Mouse (Mus musculus) intestine, postnatal 0 days (tissue): Measurements from ENCODE around the gene Ehf. TPM values are rescaled to one million over a fixed set of nuclear protein-coding genes. Genes with fewer than 3 reads are reported as not detected.

ENCODE experiments used
- ATAC-seq: fragments of 200-750 bp; cut with Nextera tagmentation; 2 replicates; pipeline ENCODE4 v1.8.0; 2017; ENCODE audit warnings: mild to moderate bottlenecking, moderate TSS enrichment, moderate library complexity
- H3K27ac ChIP-seq: fragments of 300-500 bp; sonication (generic); 2 replicates; pipeline ENCODE4 v1.5.1; 2014; ENCODE audit warnings: mild to moderate bottlenecking, low read depth, low read length, moderate library complexity
- H3K27me3 ChIP-seq: fragments of 300-500 bp; sonication (generic); replicated peaks from 2 replicates; pipeline ENCODE4 v1.6.1; 2014; ENCODE audit warnings: low read length, mixed read lengths; ENCODE audit not compliant: control insufficient read depth, insufficient read depth
- H3K36me3 ChIP-seq: fragments of 300-500 bp; sonication (generic); 2 replicates; pipeline ENCODE4 v1.6.1; 2014; ENCODE audit warnings: mild to moderate bottlenecking, moderate library complexity; ENCODE audit not compliant: control insufficient read depth, insufficient read depth
- H3K4me1 ChIP-seq: fragments of 300-500 bp; sonication (generic); replicated peaks from 2 replicates; pipeline ENCODE4 v1.6.1; 2014; ENCODE audit warnings: antibody characterized with exemption, low read length, mixed read lengths; ENCODE audit not compliant: control insufficient read depth, insufficient read depth
- H3K4me2 ChIP-seq: fragments of 300-500 bp; sonication (generic); replicated peaks from 2 replicates; pipeline ENCODE4 v1.6.1; 2014; ENCODE audit warnings: low read depth, mild to moderate bottlenecking, moderate library complexity
- H3K4me3 ChIP-seq: fragments of 300-500 bp; sonication (generic); 2 replicates; pipeline ENCODE4 v1.5.1; 2014; ENCODE audit warnings: low read depth, low read length
- H3K9ac ChIP-seq: fragments of 300-500 bp; sonication (generic); 2 replicates; pipeline ENCODE4 v1.6.1; 2014; ENCODE audit warnings: mild to moderate bottlenecking, low read depth, low read length
- H3K9me3 ChIP-seq: fragments of 300-500 bp; sonication (generic); 2 replicates; pipeline ENCODE4 v1.6.1; 2016; ENCODE audit warnings: mixed run types; ENCODE audit not compliant: control insufficient read depth
- CTCF ChIP-seq: sonication (generic); IDR thresholded peaks from 2 replicates; pipeline ENCODE4 v1.5.1; 2016; ENCODE audit warnings: low read depth, mild to moderate bottlenecking, control low read depth, antibody characterized with exemption, moderate library complexity
- WGBS: fragments of 180-500 bp; shearing (Covaris S2); extraction: QIAGEN DNeasy Blood & Tissue Kit; methylation state at CpG from one replicate; pipeline ENCODE4 v1.1.7; 2014; 5-methylcytosine and 5-hydroxymethylcytosine counted together
- polyA plus RNA-seq: library from polyadenylated mRNA; unstranded; fragments of >200 nt; fragmentation: Nextera tagmentation; extraction: Ambion mirVana; gene quantifications from 2 replicates; pipeline ENCODE4 v1.2.1, GENCODE M21; 2015

The Ehf gene
- polyA plus RNA-seq, result 19.8 and 24.3 TPM in 2 replicates

- H3K36me3 ChIP-seq, result no peaks in the 10 kb centered on the region
- H3K27ac ChIP-seq, result peak within 1 kb of the TSS; percentile 35; the same call in 1 of the 2 replicates
- peak within 1 kb of the TSS; percentile 26 for H3K4me3 ChIP-seq
- WGBS, result 32% methylated on average over 9 of the region's 9 CpGs
- H3K4me1 ChIP-seq, result 0 out of 2 replicates have a peak, but pooled peaks cover 3% of the 10 kb centered on the region
- H3K27me3 ChIP-seq, result no peaks in the 10 kb centered on the region
- peak; percentile 66 for ATAC-seq
- peak within 1 kb of the TSS; percentile 46 for H3K4me2 ChIP-seq
- H3K9me3 ChIP-seq, result no peaks in the 10 kb centered on the region
- H3K9ac ChIP-seq, result no peak within 1 kb of the TSS
- no peak for TF ChIP-seq CTCF
These were observed at the start of gene Ehf for GRCm38 (mm10) chr2:103303132-103303531. Gene Ehf, minus strand, starts transcription at chr2:103303278.

GRCm38 (mm10) chr2:103347417-103347891 is 44.4 kb upstream of the Ehf start:
- Histone ChIP-seq H3K4me2 (peak overlapping the region; percentile 51), H3K36me3 (no peaks in the 10 kb centered on the region), H3K9me3 (no peaks in the 10 kb centered on the region), H3K4me3 (no peak overlapping the region), H3K4me1 (0 out of 2 replicates have a peak, but pooled peaks cover 5% of the 10 kb centered on the region), H3K27me3 (no peaks in the 10 kb centered on the region), H3K27ac (no peak overlapping the region), H3K9ac (no peak overlapping the region)
- ATAC-seq, result 0 out of 2 replicates have a peak, but pooled peaks have one; percentile 42
- 9% methylated on average over 5 of the region's 5 CpGs for WGBS
- peak; percentile 90 for TF ChIP-seq CTCF

DNA sequence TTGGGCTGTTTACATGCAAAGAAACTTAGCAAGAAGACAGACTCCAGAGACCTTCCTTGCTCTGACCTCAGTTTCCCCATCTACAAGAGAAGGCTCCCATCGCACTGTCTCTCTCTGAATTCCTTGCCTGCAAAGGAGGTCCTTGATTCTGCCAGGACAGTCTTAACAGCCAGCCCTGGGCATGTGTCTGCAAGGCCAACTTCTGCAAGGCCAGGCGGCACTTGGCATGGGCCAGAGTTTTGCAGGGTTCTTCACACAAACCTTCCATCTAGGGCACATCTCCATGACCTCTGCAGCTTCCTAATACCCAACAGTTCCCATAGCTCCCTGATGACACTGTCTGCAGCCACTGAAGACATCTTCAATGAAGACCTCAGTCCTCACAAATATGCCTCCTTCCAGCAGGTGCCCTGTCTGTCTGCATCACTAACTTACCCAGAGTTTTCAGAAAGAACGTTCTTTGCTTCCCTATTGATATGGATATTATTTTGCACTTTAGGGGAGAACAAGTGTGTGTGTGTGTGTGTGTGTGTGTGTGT is 43.7 kb upstream of the Ehf start:
- H3K4me1 ChIP-seq, result 0 out of 2 replicates have a peak, but pooled peaks cover 5% of the 10 kb centered on the region
- H3K4me2 ChIP-seq, result no peak overlapping the region
- no peak for TF ChIP-seq CTCF
- no peak for ATAC-seq
- H3K27ac ChIP-seq, result no peak overlapping the region
- no peaks in the 10 kb centered on the region for H3K27me3 ChIP-seq
- 75% methylated on average over 3 of the region's 3 CpGs for WGBS
- H3K9me3 ChIP-seq, result no peaks in the 10 kb centered on the region
- no peak overlapping the region for H3K9ac ChIP-seq
- H3K36me3 ChIP-seq, result no peaks in the 10 kb centered on the region
- H3K4me3 ChIP-seq, result no peak overlapping the region

DNA sequence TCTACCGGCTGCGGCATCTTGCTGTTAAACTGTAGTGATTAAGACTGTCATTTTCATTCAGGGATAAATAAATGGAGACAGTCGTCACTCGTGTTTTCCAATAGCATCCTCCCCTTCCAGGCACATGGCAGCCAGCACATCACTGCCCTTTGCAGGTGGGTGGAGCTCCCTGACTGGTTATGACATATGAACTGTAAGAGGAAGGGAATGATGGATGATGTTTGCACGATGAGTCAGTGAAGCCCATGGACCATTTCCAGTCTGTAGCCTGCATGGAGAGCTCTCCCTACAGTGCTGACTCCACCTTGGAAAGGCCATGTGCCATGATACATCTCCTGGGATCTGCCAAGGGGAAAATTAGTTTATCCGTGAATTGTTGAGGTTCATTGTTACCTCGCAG is 40.5 kb upstream of the Ehf start:
- Histone ChIP-seq H3K27me3 (no peaks in the 10 kb centered on the region), H3K36me3 (no peaks in the 10 kb centered on the region), H3K4me3 (no peak overlapping the region), H3K4me2 (no peak overlapping the region), H3K9ac (no peak overlapping the region), H3K4me1 (peaks cover 3% of the 10 kb centered on the region; the same call in 1 of the 2 replicates), H3K27ac (no peak overlapping the region), H3K9me3 (no peaks in the 10 kb centered on the region)
- TF ChIP-seq CTCF, result no peak
- 72% methylated on average over 7 of the region's 7 CpGs for WGBS
- no peak for ATAC-seq

- Histone ChIP-seq H3K36me3 (no peaks in the 10 kb centered on the region), H3K9me3 (no peaks in the 10 kb centered on the region), H3K27me3 (no peaks in the 10 kb centered on the region), H3K4me2 (no peak overlapping the region), H3K9ac (no peak overlapping the region), H3K4me1 (no peaks in the 10 kb centered on the region; the same call in 1 of the 2 replicates), H3K27ac (no peak overlapping the region), H3K4me3 (no peak overlapping the region)
- 80% methylated on average over 1 of the region's 1 CpGs for WGBS
- TF ChIP-seq CTCF, result no peak
- no peak for ATAC-seq
These were observed 39.0 kb upstream of the Ehf start for GRCm38 (mm10) chr2:103342123-103342522.

DNA sequence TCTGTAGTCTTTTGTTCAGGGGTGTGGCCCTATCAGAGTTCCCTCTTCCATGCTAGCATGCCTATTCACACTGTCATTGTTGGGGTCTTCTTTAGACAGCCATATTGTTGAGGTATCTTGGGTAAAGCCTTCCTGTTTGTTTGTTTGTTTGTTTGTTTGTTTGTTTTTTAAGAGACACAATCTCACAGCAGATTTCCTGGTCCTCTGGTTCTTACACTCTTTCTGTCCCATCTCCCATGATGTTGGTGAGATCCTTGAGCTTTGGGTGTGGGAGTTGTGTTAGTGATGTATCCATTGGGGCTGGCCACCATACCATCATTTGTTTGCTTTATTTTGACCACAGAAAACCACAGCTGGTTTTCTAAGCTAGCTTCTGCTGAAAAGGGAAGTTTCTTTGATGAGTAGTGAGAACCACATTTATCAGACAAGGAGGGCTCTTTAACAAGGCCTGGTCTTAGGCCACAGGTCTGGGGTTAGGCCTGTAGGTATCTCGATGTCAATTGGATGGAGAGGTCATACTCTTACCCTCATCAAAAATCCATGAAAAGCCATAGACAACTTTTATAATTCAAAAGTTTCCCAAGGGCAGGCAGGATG is 38.4 kb upstream of the Ehf start:
- 89% methylated on average over 1 of the region's 1 CpGs for WGBS
- no peak for ATAC-seq

More for the DNA sequence above, 38.4 kb upstream of the Ehf start:
- no peak for TF ChIP-seq CTCF
- no peaks in the 10 kb centered on the region; the same call in 1 of the 2 replicates for H3K4me1 ChIP-seq
- no peak overlapping the region for H3K4me2 ChIP-seq
- H3K27me3 ChIP-seq, result no peaks in the 10 kb centered on the region
- H3K9ac ChIP-seq, result no peak overlapping the region
- H3K27ac ChIP-seq, result no peak overlapping the region
- H3K4me3 ChIP-seq, result no peak overlapping the region
- no peaks in the 10 kb centered on the region for H3K9me3 ChIP-seq
- no peaks in the 10 kb centered on the region for H3K36me3 ChIP-seq
